Mouse (Mus musculus): ENCODE measurements around the gene Cd68. TPM values are rescaled to one million over a fixed set of nuclear protein-coding genes. Genes with fewer than 3 reads are reported as not detected.

Cd68 gene
- polyA plus RNA-seq, 1 experiment from 2014 or later, result 7.9 TPM

DNA sequence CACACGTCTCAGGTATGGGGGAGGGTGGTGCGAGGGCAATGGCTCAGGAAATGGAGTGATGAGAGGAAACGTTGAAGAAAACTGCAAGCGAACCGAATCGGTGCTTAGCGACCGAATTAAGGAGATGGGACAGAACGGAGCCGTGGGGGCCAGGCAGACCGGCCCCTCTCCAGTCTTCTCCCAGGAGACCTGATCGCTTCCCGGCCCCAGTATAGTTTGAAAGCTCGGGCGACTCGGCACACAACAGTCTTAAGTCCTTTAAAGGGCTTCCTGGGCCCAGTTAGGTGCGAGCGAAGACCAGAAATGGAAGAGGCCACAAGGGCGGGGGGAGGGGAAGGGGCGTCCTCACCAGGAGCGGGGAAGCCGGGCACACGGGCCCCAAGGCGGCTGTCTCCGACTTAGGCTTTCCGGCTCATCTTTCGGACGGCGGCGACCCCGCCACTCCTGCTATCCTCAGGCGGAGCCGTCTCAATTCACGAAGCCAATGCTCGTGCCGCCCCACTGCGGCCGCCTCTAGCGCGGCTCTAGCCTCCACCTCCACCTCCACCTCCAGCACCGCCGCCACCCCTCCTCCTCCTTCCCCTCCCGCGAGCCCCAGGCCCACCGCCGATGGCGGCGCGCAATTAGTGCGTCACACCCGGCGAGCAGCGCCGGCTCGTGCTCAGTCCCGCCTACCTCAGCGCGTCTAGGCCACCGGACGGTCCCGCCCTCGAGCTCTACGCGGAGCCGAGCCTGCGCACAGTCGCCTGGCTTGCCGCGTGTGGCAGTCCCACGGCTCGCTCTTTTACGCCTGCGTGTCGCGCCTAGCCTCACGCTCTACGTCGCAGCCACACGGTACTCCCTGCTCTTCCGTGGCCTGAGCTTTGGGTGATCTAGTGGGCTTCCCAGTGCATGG lies 15.6 kb upstream of the Cd68 start, which contains the start of gene Senp3:
Gene Senp3 (minus strand): TSS at position 771 of the 895 bp plus-strand sequence.
- Histone ChIP-seq H3K27me3 (ENCODE audit: control insufficient read depth, insufficient read depth, low read length) (no peaks in the 10 kb centered on the region), H3K27ac (replicated peaks; ENCODE audit: low read depth, low read length) (peak within 1 kb of the TSS; percentile 86), H3K4me2 (ENCODE audit: low read length) (peak within 1 kb of the TSS; percentile 93), H3K36me3 (ENCODE audit: control insufficient read depth, insufficient read depth, low read length) (peaks cover 30% of the 10 kb centered on the region), H3K4me1 (ENCODE audit: control insufficient read depth, insufficient read depth, low read length) (peaks cover 18% of the 10 kb centered on the region), H3K9me3 (ENCODE audit: control insufficient read depth, low read length) (no peaks in the 10 kb centered on the region), H3K4me3 (replicated peaks; ENCODE audit: low read depth, low read length) (peak within 1 kb of the TSS; percentile 82), H3K9ac (replicated peaks; ENCODE audit: low read length) (peak within 1 kb of the TSS; percentile 76)
- DNase-seq (peak; percentile 99), ATAC-seq (ENCODE audit: low FRiP score, low TSS enrichment) (peak; percentile 95)
- under 1% methylated on average over 77 of the region's 80 CpGs for WGBS

DNA sequence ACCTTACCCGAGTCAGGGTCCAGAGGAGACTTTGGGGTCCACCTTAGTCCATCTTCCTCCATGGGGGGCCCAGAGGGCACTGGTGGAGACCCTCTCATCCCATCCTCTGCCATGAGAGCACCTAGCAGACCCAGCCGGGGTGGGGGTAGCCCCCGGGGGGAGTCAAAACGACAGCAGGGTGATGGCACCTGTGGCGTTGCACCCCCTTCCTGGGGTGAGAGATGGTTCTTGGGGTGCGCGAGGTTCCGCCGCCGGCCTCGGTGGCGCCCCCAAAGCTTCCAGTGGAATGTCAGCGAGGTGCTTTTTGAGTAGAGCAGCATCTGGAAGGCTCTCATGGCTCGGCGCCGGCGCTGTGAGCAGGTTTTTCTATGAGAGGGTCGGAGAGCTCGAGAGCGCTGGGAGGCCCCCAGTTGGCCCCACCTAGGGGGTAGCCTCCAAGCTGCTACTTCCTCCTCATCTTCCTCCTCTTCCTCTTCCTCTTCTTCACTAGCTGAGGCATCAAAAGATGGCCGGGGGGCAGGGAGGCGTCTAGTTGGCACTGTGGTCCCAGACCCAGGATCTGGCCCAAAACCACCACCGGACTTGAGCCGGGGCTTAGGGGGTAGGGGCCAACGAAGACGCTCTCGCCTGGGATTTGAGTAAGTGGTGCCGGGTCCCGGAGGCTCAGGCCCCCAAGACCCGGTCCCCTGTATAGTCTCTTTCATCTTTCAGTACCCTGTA lies 14.3 kb upstream of the Cd68 start:
- H3K27me3 ChIP-seq (ENCODE audit: control insufficient read depth, insufficient read depth, low read length), result no peaks in the 10 kb centered on the region
- ATAC-seq (ENCODE audit: low FRiP score, low TSS enrichment) (no peak), DNase-seq (no peak)
- peaks cover 18% of the 10 kb centered on the region for H3K4me1 ChIP-seq (ENCODE audit: control insufficient read depth, insufficient read depth, low read length)
- peaks cover 42% of the 10 kb centered on the region for H3K36me3 ChIP-seq (ENCODE audit: control insufficient read depth, insufficient read depth, low read length)
- H3K27ac ChIP-seq (replicated peaks; ENCODE audit: low read depth, low read length), result no peak overlapping the region
- 0 out of 2 replicates have a peak overlapping the region, but pooled peaks have one; percentile 76 for H3K9ac ChIP-seq (replicated peaks; ENCODE audit: low read length)
- 95% methylated on average over 30 of the region's 30 CpGs for WGBS
- H3K4me2 ChIP-seq (ENCODE audit: low read length), result peak overlapping the region; percentile 93
- no peaks in the 10 kb centered on the region for H3K9me3 ChIP-seq (ENCODE audit: control insufficient read depth, low read length)
- no peak overlapping the region for H3K4me3 ChIP-seq (replicated peaks; ENCODE audit: low read depth, low read length)

DNA sequence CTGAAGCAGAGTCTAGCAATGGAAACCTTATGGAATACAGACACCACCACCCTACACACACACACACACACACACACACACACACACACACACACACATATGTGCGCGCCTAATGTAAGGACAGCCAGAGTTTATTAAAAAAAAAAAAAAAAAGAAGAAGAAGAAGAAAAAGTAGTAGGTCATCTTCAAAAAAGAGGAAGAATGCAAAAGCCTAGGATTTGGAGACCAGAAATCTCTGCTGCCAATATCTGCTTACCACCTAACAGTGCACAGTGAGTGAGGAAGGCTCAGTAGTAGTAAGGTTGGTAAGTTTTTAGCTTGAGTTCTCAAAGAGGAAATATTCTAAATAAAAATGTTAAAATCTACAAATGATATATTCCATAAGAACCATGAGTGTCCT lies 13.2 kb upstream of the Cd68 start:
- H3K9ac ChIP-seq (replicated peaks; ENCODE audit: low read length), result no peak overlapping the region
- no peak for ATAC-seq (ENCODE audit: low FRiP score, low TSS enrichment)
- no peak overlapping the region for H3K4me3 ChIP-seq (replicated peaks; ENCODE audit: low read depth, low read length)
- H3K9me3 ChIP-seq (ENCODE audit: control insufficient read depth, low read length), result no peaks in the 10 kb centered on the region
- no peaks in the 10 kb centered on the region for H3K27me3 ChIP-seq (ENCODE audit: control insufficient read depth, insufficient read depth, low read length)
- no peak overlapping the region for H3K4me2 ChIP-seq (ENCODE audit: low read length)
- H3K27ac ChIP-seq (replicated peaks; ENCODE audit: low read depth, low read length), result no peak overlapping the region
- 100% methylated on average over 2 of the region's 2 CpGs for WGBS
- no peak for DNase-seq
- H3K36me3 ChIP-seq (ENCODE audit: control insufficient read depth, insufficient read depth, low read length), result peaks cover 54% of the 10 kb centered on the region
- peaks cover 18% of the 10 kb centered on the region for H3K4me1 ChIP-seq (ENCODE audit: control insufficient read depth, insufficient read depth, low read length)

DNA sequence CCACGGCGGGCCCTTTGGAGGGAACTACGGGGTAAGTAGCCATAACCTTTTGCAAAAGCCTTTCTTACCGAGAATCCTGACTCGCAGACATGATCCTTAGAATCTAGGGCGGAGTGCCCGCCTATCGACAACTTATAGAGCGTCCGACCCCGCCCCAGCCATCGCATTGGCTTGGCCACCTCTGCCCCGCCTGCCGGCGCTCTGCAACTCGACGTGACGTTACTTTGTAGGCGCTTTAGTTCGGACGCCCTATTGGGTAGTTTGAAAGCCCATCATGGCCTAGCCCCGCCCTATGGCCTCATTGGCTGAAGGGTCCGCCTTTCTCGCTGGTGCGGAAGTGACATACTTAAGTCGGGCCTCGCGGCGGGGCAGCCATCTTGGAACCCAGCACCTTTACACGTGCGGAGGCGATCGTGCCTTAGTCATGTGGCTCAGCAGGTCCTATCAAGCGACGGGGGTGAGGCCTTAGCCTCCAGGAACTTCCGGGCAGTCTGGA lies 6.3 kb upstream of the Cd68 start, which contains the start of gene Eif4a1:
Gene Eif4a1 (minus strand): TSS at position 213 of the 496 bp plus-strand sequence.
- Histone ChIP-seq H3K4me1 (ENCODE audit: control insufficient read depth, insufficient read depth, low read length) (peaks cover 16% of the 10 kb centered on the region), H3K4me2 (ENCODE audit: low read length) (peak within 1 kb of the TSS; percentile 98), H3K9me3 (ENCODE audit: control insufficient read depth, low read length) (no peaks in the 10 kb centered on the region), H3K36me3 (ENCODE audit: control insufficient read depth, insufficient read depth, low read length) (peaks cover 77% of the 10 kb centered on the region), H3K4me3 (replicated peaks; ENCODE audit: low read depth, low read length) (peak within 1 kb of the TSS; percentile 100), H3K27ac (replicated peaks; ENCODE audit: low read depth, low read length) (peak within 1 kb of the TSS; percentile 96), H3K9ac (replicated peaks; ENCODE audit: low read length) (peak within 1 kb of the TSS; percentile 99), H3K27me3 (ENCODE audit: control insufficient read depth, insufficient read depth, low read length) (no peaks in the 10 kb centered on the region)
- ATAC-seq (ENCODE audit: low FRiP score, low TSS enrichment) (peak; percentile 97), DNase-seq (peak; percentile 100)
- WGBS, result under 1% methylated on average over 36 of the region's 36 CpGs

DNA sequence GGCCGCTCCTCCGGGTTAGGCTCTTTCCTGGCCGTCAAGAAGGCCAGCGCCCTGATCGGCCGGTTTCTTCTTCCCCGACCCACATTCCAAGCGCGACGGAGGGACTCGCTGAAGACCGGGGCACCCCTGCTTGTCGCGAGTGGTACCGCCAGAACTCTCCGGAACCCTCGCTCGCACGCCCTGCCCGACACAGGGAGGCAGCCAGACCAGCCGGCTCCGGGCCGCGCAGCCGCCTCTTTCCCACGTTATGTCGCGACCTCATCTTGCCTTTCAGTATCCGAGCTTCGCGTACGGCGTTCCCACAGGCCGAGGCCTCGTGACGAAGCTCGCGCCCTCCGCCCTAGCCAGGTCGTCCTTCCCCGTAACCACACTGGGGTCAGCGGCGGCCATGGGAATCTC lies 5.8 kb upstream of the Cd68 start:
- peaks cover 75% of the 10 kb centered on the region for H3K36me3 ChIP-seq (ENCODE audit: control insufficient read depth, insufficient read depth, low read length)
- WGBS, result under 1% methylated on average over 43 of the region's 43 CpGs

GRCm38 (mm10) chr11:69670786-69671725 lies 5.1 kb upstream of the Cd68 start:
- peak; percentile 81 for ATAC-seq (ENCODE audit: low FRiP score, low TSS enrichment)
- DNase-seq, result peak; percentile 98

More for the DNA sequence above, 5.8 kb upstream of the Cd68 start:
- peak overlapping the region; percentile 98 for H3K4me2 ChIP-seq (ENCODE audit: low read length)
- peak overlapping the region; percentile 99 for H3K9ac ChIP-seq (replicated peaks; ENCODE audit: low read length)
- H3K9me3 ChIP-seq (ENCODE audit: control insufficient read depth, low read length), result no peaks in the 10 kb centered on the region
- no peaks in the 10 kb centered on the region for H3K27me3 ChIP-seq (ENCODE audit: control insufficient read depth, insufficient read depth, low read length)
- peak overlapping the region; percentile 100 for H3K4me3 ChIP-seq (replicated peaks; ENCODE audit: low read depth, low read length)
- ATAC-seq (ENCODE audit: low FRiP score, low TSS enrichment), result peak; percentile 2; the same call in 1 of the 2 replicates
- no peak for DNase-seq
- peaks cover 16% of the 10 kb centered on the region for H3K4me1 ChIP-seq (ENCODE audit: control insufficient read depth, insufficient read depth, low read length)
- peak overlapping the region; percentile 96 for H3K27ac ChIP-seq (replicated peaks; ENCODE audit: low read depth, low read length)

DNA sequence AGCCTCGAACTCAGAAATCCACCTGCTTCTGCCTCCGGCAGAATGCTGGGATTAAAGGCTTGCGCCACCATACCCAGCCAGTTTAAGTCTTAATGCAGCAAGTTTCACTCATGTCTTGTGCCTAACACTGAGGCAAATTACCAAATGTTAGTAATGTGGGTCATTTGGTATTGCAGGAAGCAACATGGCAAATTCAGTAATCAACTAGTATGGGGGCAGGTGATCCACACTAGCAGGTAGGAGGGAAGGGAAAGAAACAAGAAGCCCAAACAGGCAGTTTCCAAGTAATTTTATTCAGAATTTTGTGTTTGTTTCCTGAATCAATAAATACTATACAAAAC lies 682 bp upstream of the Cd68 start:
- Histone ChIP-seq H3K9me3 (ENCODE audit: control insufficient read depth, low read length) (no peaks in the 10 kb centered on the region), H3K27ac (replicated peaks; ENCODE audit: low read depth, low read length) (no peak overlapping the region), H3K4me3 (replicated peaks; ENCODE audit: low read depth, low read length) (no peak overlapping the region), H3K27me3 (ENCODE audit: control insufficient read depth, insufficient read depth, low read length) (no peaks in the 10 kb centered on the region), H3K4me2 (ENCODE audit: low read length) (no peak overlapping the region), H3K9ac (replicated peaks; ENCODE audit: low read length) (no peak overlapping the region), H3K4me1 (ENCODE audit: control insufficient read depth, insufficient read depth, low read length) (peaks cover 18% of the 10 kb centered on the region), H3K36me3 (ENCODE audit: control insufficient read depth, insufficient read depth, low read length) (peaks cover 75% of the 10 kb centered on the region)
- ATAC-seq (ENCODE audit: low FRiP score, low TSS enrichment), result no peak
- 90% methylated on average over 3 of the region's 3 CpGs for WGBS
- no peak for DNase-seq

More at GRCm38 (mm10) chr11:69670786-69671725, 5.1 kb upstream of the Cd68 start:
- peak overlapping the region; percentile 99 for H3K9ac ChIP-seq (replicated peaks; ENCODE audit: low read length)
- peaks cover 75% of the 10 kb centered on the region for H3K36me3 ChIP-seq (ENCODE audit: control insufficient read depth, insufficient read depth, low read length)
- 1% methylated on average over 58 of the region's 61 CpGs for WGBS
- peak overlapping the region; percentile 98 for H3K4me2 ChIP-seq (ENCODE audit: low read length)
- H3K9me3 ChIP-seq (ENCODE audit: control insufficient read depth, low read length), result no peaks in the 10 kb centered on the region
- peaks cover 16% of the 10 kb centered on the region for H3K4me1 ChIP-seq (ENCODE audit: control insufficient read depth, insufficient read depth, low read length)
- H3K27ac ChIP-seq (replicated peaks; ENCODE audit: low read depth, low read length), result peak overlapping the region; percentile 96
- H3K27me3 ChIP-seq (ENCODE audit: control insufficient read depth, insufficient read depth, low read length), result no peaks in the 10 kb centered on the region
- H3K4me3 ChIP-seq (replicated peaks; ENCODE audit: low read depth, low read length), result peak overlapping the region; percentile 100
